Mouse (Mus musculus): ENCODE measurements at regions not wholly inside any gene's neighbourhood (a gene's known extent, or its start where the extent isn't known, plus 50 kb on each side); places are given as distances from the start of the nearest gene placed in this dataset.

GRCm38 (mm10) chr3:134184042-134184441 lies 52.2 kb upstream of the Cxxc4 start:
- TF ChIP-seq POLR2A (IDR thresholded peaks at IDR 0.05; ENCODE audit: control insufficient read depth, extremely low read depth, insufficient read depth, low read length, poor library complexity) (no peak), CTCF (IDR thresholded peaks at IDR 0.05; ENCODE audit: borderline replicate concordance, control insufficient read depth, extremely low read depth, insufficient read depth, low read length, poor library complexity) (no peak)

Measured in thymus, adult 2 months (tissue).